Mouse (Mus musculus) B cell, adult 62 days (primary cell): ENCODE results near the gene Gopc. TPM values are rescaled to one million over a fixed set of nuclear protein-coding genes. Genes with fewer than 3 reads are reported as not detected.

ENCODE experiments used
- total RNA-seq: library from RNA; stranded (reverse); gene quantifications from 4 replicates; pipeline ENCODE4 v1.2.4, GENCODE M21; 2023

Gene Gopc
- 27.3 to 33.0 TPM (median 30.6 TPM) in 4 replicates for total RNA-seq

GRCm38 (mm10) chr10:52381845-52382591, at the start of gene Gopc:
Gene Gopc, minus strand, starts transcription at chr10:52382124.

GRCm38 (mm10) chr10:52417299-52417997, 35.5 kb upstream of the Gopc start, which contains the start of gene Nus1:
Gene Nus1, plus strand, starts transcription at chr10:52417547.

GRCm38 (mm10) chr10:52388922-52389430, 7.1 kb upstream of the Gopc start, which contains the start of gene Nepn:
Gene Nepn, plus strand, starts transcription at chr10:52388972.

GRCm38 (mm10) chr10:52358467-52358866, 23.5 kb downstream of the Gopc start, which contains the start of gene Gm26741:
Gene Gm26741, plus strand, starts transcription at chr10:52358767.

Other genes starting within 250 kb of the Gopc start
- gene Ros1, start 186.9 kb downstream of the Gopc start, total RNA-seq: not detected in 4 replicates
- gene Dcbld1, start 148.5 kb downstream of the Gopc start, total RNA-seq: 3.6 to 4.5 TPM (median 4.4 TPM) in 4 replicates
- not detected in 4 replicates for gene Gm26741, start 23.4 kb downstream of the Gopc start, total RNA-seq
- gene Nepn, start 6.8 kb upstream of the Gopc start, total RNA-seq: not detected in 4 replicates
- 31.2 to 42.0 TPM (median 34.3 TPM) in 4 replicates for gene Nus1, start 35.4 kb upstream of the Gopc start, total RNA-seq